Mouse (Mus musculus): ENCODE data around the gene Dffa. TPM values are rescaled to one million over a fixed set of nuclear protein-coding genes. Genes with fewer than 3 reads are reported as not detected.

The Dffa gene
- total and polyA plus RNA-seq, 3 experiments, result 23.4 to 44.8 (median 26.8) TPM

- TF ChIP-seq ZNF384 (IDR thresholded peaks at IDR 0.05; ENCODE audit: low read depth, low read length), result no peak
- no peak for TF ChIP-seq MAFK (IDR thresholded peaks at IDR 0.05; ENCODE audit: insufficient replicate concordance, low read length)
- TF ChIP-seq SMC3 (IDR thresholded peaks at IDR 0.05; ENCODE audit: low read depth, low read length), result no peak
- no peak for TF ChIP-seq NELFE (IDR thresholded peaks at IDR 0.05; ENCODE audit: low read depth, low read length)
- no peak for TF ChIP-seq USF1 (IDR thresholded peaks at IDR 0.05; ENCODE audit: low read depth, low read length)
- TF ChIP-seq JUND (conservative IDR thresholded peaks at IDR 0.05; ENCODE audit: low read depth, low read length), result no peak
- TF ChIP-seq MAZ (IDR thresholded peaks at IDR 0.05; ENCODE audit: low read depth, low read length), result no peak
- TF ChIP-seq TCF12 (IDR thresholded peaks at IDR 0.05; ENCODE audit: low read depth, low read length), result no peak
- TF ChIP-seq EP300 (IDR thresholded peaks at IDR 0.05; ENCODE audit: low read length), result no peak
- TF ChIP-seq NRF1 (IDR thresholded peaks at IDR 0.05; ENCODE audit: low read depth, low read length), result no peak
- H3K36me3 ChIP-seq (replicated peaks in 1 of 2; ENCODE audit: control insufficient read depth in 1 of 2, insufficient read depth in 1 of 2, low read length in 1 of 2), result peaks cover 17 to 71% of the 10 kb centered on the region in 2 experiments
- dilution Hi-C loops (cut with MboI; ENCODE audit: extremely low pct_ligation_motif_present, extremely low pct_unique_long_range_greater_than_20kb, low sequenced_read_pairs), result no loop called here
- in situ Hi-C loops (cut with MboI; ENCODE audit: low pct_ligation_motif_present, low pct_unique_long_range_greater_than_20kb, low sequenced_read_pairs), result no loop called here
- H3K9ac ChIP-seq (ENCODE audit: insufficient read depth, low read depth), result no peak overlapping the region
- H3K4me1 ChIP-seq (ENCODE audit: control insufficient read depth in 1 of 2, insufficient read depth in 2 of 2), result peaks cover 0 to 38% of the 10 kb centered on the region in 2 experiments; a peak in 2 of 4 replicates
- H3K27me3 ChIP-seq (replicated peaks), result no peaks in the 10 kb centered on the region
- no peak overlapping the region for H3K4me3 ChIP-seq (replicated peaks in 1 of 3; ENCODE audit: low read depth in 2 of 3, low read length in 2 of 3, poor library complexity in 1 of 3)
- H3K79me2 ChIP-seq (replicated peaks; ENCODE audit: control insufficient read depth, extremely low read depth, insufficient read depth, poor library complexity, severe bottlenecking), result peaks cover 8% of the 10 kb centered on the region; the same call in 1 of the 2 replicates
- DNase-seq (ENCODE audit: extremely low read depth), result no peak
- no peak overlapping the region for H3K27ac ChIP-seq (ENCODE audit: insufficient read depth, low read depth)
- no peak overlapping the region for H3K4me2 ChIP-seq (ENCODE audit: insufficient read depth, low read depth, poor library complexity, severe bottlenecking)
- no peaks in the 10 kb centered on the region for H3K9me3 ChIP-seq (replicated peaks; ENCODE audit: low read length)
Measured at GRCm38 (mm10) chr4:149075073-149075472, 28.9 kb upstream of the Dffa start.

- Histone ChIP-seq H3K27ac (ENCODE audit: insufficient read depth, low read depth) (no peak overlapping the region), H3K9me3 (replicated peaks; ENCODE audit: low read length) (no peaks in the 10 kb centered on the region), H3K79me2 (replicated peaks; ENCODE audit: control insufficient read depth, extremely low read depth, insufficient read depth, poor library complexity, severe bottlenecking) (peaks cover 8% of the 10 kb centered on the region; the same call in 1 of the 2 replicates), H3K9ac (ENCODE audit: insufficient read depth, low read depth) (no peak overlapping the region), H3K4me1 (ENCODE audit: control insufficient read depth in 1 of 2, insufficient read depth in 2 of 2) (peaks cover 0 to 38% of the 10 kb centered on the region in 2 experiments; a peak in 2 of 4 replicates), H3K27me3 (replicated peaks) (no peaks in the 10 kb centered on the region), H3K36me3 (replicated peaks in 1 of 2; ENCODE audit: control insufficient read depth in 1 of 2, insufficient read depth in 1 of 2, low read length in 1 of 2) (peaks cover 17 to 65% of the 10 kb centered on the region in 2 experiments), H3K4me2 (ENCODE audit: insufficient read depth, low read depth, poor library complexity, severe bottlenecking) (no peak overlapping the region; the same call in 1 of the 2 replicates), H3K4me3 (replicated peaks in 1 of 3; ENCODE audit: low read depth in 2 of 3, low read length in 2 of 3, poor library complexity in 1 of 3) (no peak overlapping the region)
- dilution Hi-C loops (cut with MboI; ENCODE audit: extremely low pct_ligation_motif_present, extremely low pct_unique_long_range_greater_than_20kb, low sequenced_read_pairs), result no loop called here
- peak; percentile 81 for DNase-seq (ENCODE audit: extremely low read depth)
- in situ Hi-C loops (cut with MboI; ENCODE audit: low pct_ligation_motif_present, low pct_unique_long_range_greater_than_20kb, low sequenced_read_pairs), result no loop called here
- TF ChIP-seq SMC3 (IDR thresholded peaks at IDR 0.05; ENCODE audit: low read depth, low read length) (peak; percentile 64), USF1 (IDR thresholded peaks at IDR 0.05; ENCODE audit: low read depth, low read length) (no peak), CHD1 (IDR thresholded peaks at IDR 0.05; ENCODE audit: low read depth, low read length) (no peak), MEF2A (IDR thresholded peaks at IDR 0.05; ENCODE audit: borderline replicate concordance, low read depth, low read length) (no peak), IRF4 (IDR thresholded peaks at IDR 0.05; ENCODE audit: low read depth, low read length) (peak; percentile 23; the same call in 1 of the 2 replicates), EP300 (IDR thresholded peaks at IDR 0.05; ENCODE audit: low read length) (no peak), ZMIZ1 (IDR thresholded peaks at IDR 0.05; ENCODE audit: low read depth, low read length) (no peak), KAT2A (IDR thresholded peaks at IDR 0.05; ENCODE audit: insufficient replicate concordance, low read length) (no peak), MAZ (IDR thresholded peaks at IDR 0.05; ENCODE audit: low read depth, low read length) (no peak), NRF1 (IDR thresholded peaks at IDR 0.05; ENCODE audit: low read depth, low read length) (no peak), E2F4 (IDR thresholded peaks at IDR 0.05; ENCODE audit: insufficient replicate concordance, low read depth, low read length) (0 out of 2 replicates have a peak, but pooled peaks have one; percentile 22), CTCF (conservative IDR thresholded peaks at IDR 0.05 in 1 of 2, IDR thresholded peaks at IDR 0.05 in 1 of 2; ENCODE audit: low read depth in 2 of 2, low read length in 2 of 2) (peak; percentile 32 to 72; a peak in 2 of 4 replicates), USF2 (conservative IDR thresholded peaks at IDR 0.05; ENCODE audit: low read depth, low read length) (no peak), RCOR1 (conservative IDR thresholded peaks at IDR 0.05; ENCODE audit: low read depth, low read length) (no peak), ELF1 (IDR thresholded peaks at IDR 0.05; ENCODE audit: low read depth, low read length) (peak; percentile 78; the same call in 1 of the 2 replicates), CHD2 (IDR thresholded peaks at IDR 0.05; ENCODE audit: low read length) (no peak), ZKSCAN1 (IDR thresholded peaks at IDR 0.05; ENCODE audit: borderline replicate concordance, low read depth, low read length) (no peak), GABPA (IDR thresholded peaks at IDR 0.05; ENCODE audit: insufficient replicate concordance, low read depth, low read length) (no peak), NELFE (IDR thresholded peaks at IDR 0.05; ENCODE audit: low read depth, low read length) (0 out of 2 replicates have a peak, but pooled peaks have one; percentile 10), PAX5 (IDR thresholded peaks at IDR 0.05; ENCODE audit: low read length) (no peak), MXI1 (IDR thresholded peaks at IDR 0.05; ENCODE audit: low read depth, low read length) (no peak), ZC3H11A (IDR thresholded peaks at IDR 0.05; ENCODE audit: low read depth, low read length) (no peak), UBTF (IDR thresholded peaks at IDR 0.05; ENCODE audit: low read depth, low read length) (no peak), POLR2AphosphoS2 (IDR thresholded peaks at IDR 0.05; ENCODE audit: low read depth, low read length) (no peak), MAFK (IDR thresholded peaks at IDR 0.05; ENCODE audit: insufficient replicate concordance, low read length) (no peak), MAX (IDR thresholded peaks at IDR 0.05; ENCODE audit: low read length) (no peak), SIN3A (IDR thresholded peaks at IDR 0.05; ENCODE audit: low read length) (no peak)
Measured at GRCm38 (mm10) chr4:149075871-149076575, 27.9 kb upstream of the Dffa start.

All from CH12.LX (cell line).